Mouse (Mus musculus): ENCODE measurements at regions not wholly inside any gene's neighbourhood (a gene's known extent, or its start where the extent isn't known, plus 50 kb on each side); places are given as distances from the start of the nearest gene placed in this dataset.
"Not testable (repeated sequence)": the region's sequence is repeated elsewhere in the genome, so short reads cannot be mapped to it uniquely, and the experiment has no call there.

- H3K79me2 ChIP-seq (replicated peaks; ENCODE audit: control insufficient read depth, insufficient read depth, low read length) = no peaks in the 10 kb centered on the region
- TF ChIP-seq EP300 (IDR thresholded peaks at IDR 0.05; ENCODE audit: insufficient read depth, low read depth, low read length) = no peak
- TF ChIP-seq CTCF (IDR thresholded peaks at IDR 0.05) = 0 out of 2 replicates have a peak, but pooled peaks have one; percentile 15
- H3K27me3 ChIP-seq (ENCODE audit: control insufficient read depth, insufficient read depth, low read length) = no peaks in the 10 kb centered on the region
- H3K9ac ChIP-seq (ENCODE audit: low read depth, low read length) = no peak overlapping the region
- intact Hi-C loops (cut with DNase I) = no loop called here
- WGBS = 85% methylated on average over 14 of the region's 14 CpGs
- no peaks in the 10 kb centered on the region for H3K36me3 ChIP-seq (ENCODE audit: control insufficient read depth, insufficient read depth, low read length)
- no peak for DNase-seq
- H3K4me1 ChIP-seq (ENCODE audit: control insufficient read depth, insufficient read depth, low read length) = no peaks in the 10 kb centered on the region
- no peak overlapping the region for H3K4me3 ChIP-seq
- H3K27ac ChIP-seq = no peak overlapping the region
Observed at GRCm38 (mm10) chr13:12925604-12926003, 79.6 kb downstream of the Prl2c2 start.

GRCm38 (mm10) chr13:12912902-12913301, 92.3 kb downstream of the Prl2c2 start:
- Histone ChIP-seq H3K4me1 (ENCODE audit: control insufficient read depth, insufficient read depth, low read length) (no peaks in the 10 kb centered on the region), H3K27ac (no peak overlapping the region), H3K79me2 (replicated peaks; ENCODE audit: control insufficient read depth, insufficient read depth, low read length) (no peaks in the 10 kb centered on the region), H3K36me3 (ENCODE audit: control insufficient read depth, insufficient read depth, low read length) (no peaks in the 10 kb centered on the region), H3K27me3 (ENCODE audit: control insufficient read depth, insufficient read depth, low read length) (no peaks in the 10 kb centered on the region), H3K4me3 (no peak overlapping the region), H3K9ac (ENCODE audit: low read depth, low read length) (no peak overlapping the region)
- intact Hi-C loops (cut with DNase I) = no loop called here
- no peak for DNase-seq
- 73% methylated on average over 5 of the region's 5 CpGs for WGBS
- TF ChIP-seq CTCF (IDR thresholded peaks at IDR 0.05) (no peak), POLR2A (IDR thresholded peaks at IDR 0.05; ENCODE audit: insufficient read depth, low read depth, low read length) (no peak)

GRCm38 (mm10) chr13:12906151-12906550, 99.0 kb downstream of the Prl2c2 start:
- TF ChIP-seq EP300 (IDR thresholded peaks at IDR 0.05; ENCODE audit: insufficient read depth, low read depth, low read length) (no peak), POLR2A (IDR thresholded peaks at IDR 0.05; ENCODE audit: insufficient read depth, low read depth, low read length) (no peak), CTCF (IDR thresholded peaks at IDR 0.05) (no peak)
- Histone ChIP-seq H3K79me2 (replicated peaks; ENCODE audit: control insufficient read depth, insufficient read depth, low read length) (no peaks in the 10 kb centered on the region), H3K36me3 (ENCODE audit: control insufficient read depth, insufficient read depth, low read length) (no peaks in the 10 kb centered on the region), H3K27ac (no peak overlapping the region), H3K27me3 (ENCODE audit: control insufficient read depth, insufficient read depth, low read length) (no peaks in the 10 kb centered on the region), H3K4me3 (no peak overlapping the region), H3K9ac (ENCODE audit: low read depth, low read length) (no peak overlapping the region), H3K4me1 (ENCODE audit: control insufficient read depth, insufficient read depth, low read length) (no peaks in the 10 kb centered on the region)
- DNase-seq = no peak
- intact Hi-C loops (cut with DNase I) = no loop called here

GRCm38 (mm10) chr13:12889631-12890030, 89.8 kb upstream of the Prl2c3 start:
- H3K4me3 ChIP-seq; H3K36me3 ChIP-seq (ENCODE audit: control insufficient read depth, insufficient read depth, low read length); H3K27me3 ChIP-seq (ENCODE audit: control insufficient read depth, insufficient read depth, low read length); intact Hi-C loops (cut with DNase I); H3K79me2 ChIP-seq (replicated peaks; ENCODE audit: control insufficient read depth, insufficient read depth, low read length); H3K4me1 ChIP-seq (ENCODE audit: control insufficient read depth, insufficient read depth, low read length); H3K27ac ChIP-seq; H3K9ac ChIP-seq (ENCODE audit: low read depth, low read length); DNase-seq: not testable (repeated sequence)
- 82% methylated on average over 20 of the region's 20 CpGs for WGBS

- H3K79me2 ChIP-seq (replicated peaks; ENCODE audit: control insufficient read depth, insufficient read depth, low read length); H3K27ac ChIP-seq; DNase-seq; H3K4me3 ChIP-seq; H3K9ac ChIP-seq (ENCODE audit: low read depth, low read length); H3K36me3 ChIP-seq (ENCODE audit: control insufficient read depth, insufficient read depth, low read length); intact Hi-C loops (cut with DNase I); H3K4me1 ChIP-seq (ENCODE audit: control insufficient read depth, insufficient read depth, low read length); H3K27me3 ChIP-seq (ENCODE audit: control insufficient read depth, insufficient read depth, low read length): not testable (repeated sequence)
- WGBS = 61% methylated on average over 3 of the region's 3 CpGs
Observed at GRCm38 (mm10) chr13:12879506-12879905, 79.6 kb upstream of the Prl2c3 start.

GRCm38 (mm10) chr13:12864946-12865345, 65.1 kb upstream of the Prl2c3 start:
- H3K27me3 ChIP-seq (ENCODE audit: control insufficient read depth, insufficient read depth, low read length); H3K9ac ChIP-seq (ENCODE audit: low read depth, low read length); H3K4me3 ChIP-seq; intact Hi-C loops (cut with DNase I); H3K79me2 ChIP-seq (replicated peaks; ENCODE audit: control insufficient read depth, insufficient read depth, low read length); H3K36me3 ChIP-seq (ENCODE audit: control insufficient read depth, insufficient read depth, low read length); H3K4me1 ChIP-seq (ENCODE audit: control insufficient read depth, insufficient read depth, low read length); H3K27ac ChIP-seq; DNase-seq: not testable (repeated sequence)
- 73% methylated on average over 1 of the region's 1 CpGs for WGBS

- intact Hi-C loops (cut with DNase I) = no loop called here
- H3K4me1 ChIP-seq (ENCODE audit: control insufficient read depth, insufficient read depth, low read length) = no peaks in the 10 kb centered on the region
- H3K79me2 ChIP-seq (replicated peaks; ENCODE audit: control insufficient read depth, insufficient read depth, low read length) = no peaks in the 10 kb centered on the region
- no peak overlapping the region for H3K27ac ChIP-seq
- DNase-seq = no peak
- H3K4me3 ChIP-seq = no peak overlapping the region
- TF ChIP-seq EP300 (IDR thresholded peaks at IDR 0.05; ENCODE audit: insufficient read depth, low read depth, low read length) = no peak
- no peak for TF ChIP-seq POLR2A (IDR thresholded peaks at IDR 0.05; ENCODE audit: insufficient read depth, low read depth, low read length)
- TF ChIP-seq CTCF (IDR thresholded peaks at IDR 0.05) = no peak
- no peaks in the 10 kb centered on the region for H3K36me3 ChIP-seq (ENCODE audit: control insufficient read depth, insufficient read depth, low read length)
- H3K9ac ChIP-seq (ENCODE audit: low read depth, low read length) = no peak overlapping the region
- H3K27me3 ChIP-seq (ENCODE audit: control insufficient read depth, insufficient read depth, low read length) = 0 out of 2 replicates have a peak, but pooled peaks cover 1% of the 10 kb centered on the region
Observed at GRCm38 (mm10) chr13:12864263-12864662, 64.4 kb upstream of the Prl2c3 start.

- DNase-seq; H3K79me2 ChIP-seq (replicated peaks; ENCODE audit: control insufficient read depth, insufficient read depth, low read length); H3K27me3 ChIP-seq (ENCODE audit: control insufficient read depth, insufficient read depth, low read length); H3K4me3 ChIP-seq; intact Hi-C loops (cut with DNase I); H3K9ac ChIP-seq (ENCODE audit: low read depth, low read length); H3K27ac ChIP-seq; H3K4me1 ChIP-seq (ENCODE audit: control insufficient read depth, insufficient read depth, low read length); H3K36me3 ChIP-seq (ENCODE audit: control insufficient read depth, insufficient read depth, low read length): not testable (repeated sequence)
- WGBS = 85% methylated on average over 7 of the region's 7 CpGs
Observed at GRCm38 (mm10) chr13:12863542-12863941, 63.7 kb upstream of the Prl2c3 start.

- H3K27ac ChIP-seq; H3K27me3 ChIP-seq (ENCODE audit: control insufficient read depth, insufficient read depth, low read length); H3K4me3 ChIP-seq; H3K4me1 ChIP-seq (ENCODE audit: control insufficient read depth, insufficient read depth, low read length); H3K79me2 ChIP-seq (replicated peaks; ENCODE audit: control insufficient read depth, insufficient read depth, low read length); H3K36me3 ChIP-seq (ENCODE audit: control insufficient read depth, insufficient read depth, low read length); intact Hi-C loops (cut with DNase I); DNase-seq; H3K9ac ChIP-seq (ENCODE audit: low read depth, low read length): not testable (repeated sequence)
- 91% methylated on average over 16 of the region's 17 CpGs for whole genome bisulfite sequencing
Observed at GRCm38 (mm10) chr13:12860954-12861353, 61.1 kb upstream of the Prl2c3 start.

- DNase-seq; H3K9ac ChIP-seq (ENCODE audit: low read depth, low read length); H3K79me2 ChIP-seq (replicated peaks; ENCODE audit: control insufficient read depth, insufficient read depth, low read length); H3K27me3 ChIP-seq (ENCODE audit: control insufficient read depth, insufficient read depth, low read length); intact Hi-C loops (cut with DNase I); H3K4me3 ChIP-seq; H3K36me3 ChIP-seq (ENCODE audit: control insufficient read depth, insufficient read depth, low read length); H3K4me1 ChIP-seq (ENCODE audit: control insufficient read depth, insufficient read depth, low read length); H3K27ac ChIP-seq: not testable (repeated sequence)
- 94% methylated on average over 19 of the region's 19 CpGs for WGBS
Observed at GRCm38 (mm10) chr13:12859930-12860329, 60.1 kb upstream of the Prl2c3 start.
